Mouse (Mus musculus) intestine, postnatal 0 days (tissue): ENCODE results near the gene Ccm2. TPM values are rescaled to one million over a fixed set of nuclear protein-coding genes. Genes with fewer than 3 reads are reported as not detected.
A peak's percentile ranks its signal among the peaks of the same experiment; 100 is the strongest.

Experiments
- ATAC-seq: fragments of 200-750 bp; cut with Nextera tagmentation; 2 replicates; pipeline ENCODE4 v1.8.0; 2017; ENCODE audit warnings: mild to moderate bottlenecking, moderate TSS enrichment, moderate library complexity
- H3K27ac ChIP-seq: fragments of 300-500 bp; sonication (generic); 2 replicates; pipeline ENCODE4 v1.5.1; 2014; ENCODE audit warnings: mild to moderate bottlenecking, low read depth, low read length, moderate library complexity
- H3K27me3 ChIP-seq: fragments of 300-500 bp; sonication (generic); replicated peaks from 2 replicates; pipeline ENCODE4 v1.6.1; 2014; ENCODE audit warnings: low read length, mixed read lengths; ENCODE audit not compliant: control insufficient read depth, insufficient read depth
- H3K36me3 ChIP-seq: fragments of 300-500 bp; sonication (generic); 2 replicates; pipeline ENCODE4 v1.6.1; 2014; ENCODE audit warnings: mild to moderate bottlenecking, moderate library complexity; ENCODE audit not compliant: control insufficient read depth, insufficient read depth
- H3K4me1 ChIP-seq: fragments of 300-500 bp; sonication (generic); replicated peaks from 2 replicates; pipeline ENCODE4 v1.6.1; 2014; ENCODE audit warnings: antibody characterized with exemption, low read length, mixed read lengths; ENCODE audit not compliant: control insufficient read depth, insufficient read depth
- H3K4me2 ChIP-seq: fragments of 300-500 bp; sonication (generic); replicated peaks from 2 replicates; pipeline ENCODE4 v1.6.1; 2014; ENCODE audit warnings: low read depth, mild to moderate bottlenecking, moderate library complexity
- H3K4me3 ChIP-seq: fragments of 300-500 bp; sonication (generic); 2 replicates; pipeline ENCODE4 v1.5.1; 2014; ENCODE audit warnings: low read depth, low read length
- H3K9ac ChIP-seq: fragments of 300-500 bp; sonication (generic); 2 replicates; pipeline ENCODE4 v1.6.1; 2014; ENCODE audit warnings: mild to moderate bottlenecking, low read depth, low read length
- H3K9me3 ChIP-seq: fragments of 300-500 bp; sonication (generic); 2 replicates; pipeline ENCODE4 v1.6.1; 2016; ENCODE audit warnings: mixed run types; ENCODE audit not compliant: control insufficient read depth
- CTCF ChIP-seq: sonication (generic); IDR thresholded peaks from 2 replicates; pipeline ENCODE4 v1.5.1; 2016; ENCODE audit warnings: low read depth, mild to moderate bottlenecking, control low read depth, antibody characterized with exemption, moderate library complexity
- WGBS: fragments of 180-500 bp; shearing (Covaris S2); extraction: QIAGEN DNeasy Blood & Tissue Kit; methylation state at CpG from one replicate; pipeline ENCODE4 v1.1.7; 2014; 5-methylcytosine and 5-hydroxymethylcytosine counted together
- polyA plus RNA-seq: library from polyadenylated mRNA; unstranded; fragments of >200 nt; fragmentation: Nextera tagmentation; extraction: Ambion mirVana; gene quantifications from 2 replicates; pipeline ENCODE4 v1.2.1, GENCODE M21; 2015

Ccm2 gene
- 37.2 and 39.6 TPM in 2 replicates for polyA plus RNA-seq

DNA sequence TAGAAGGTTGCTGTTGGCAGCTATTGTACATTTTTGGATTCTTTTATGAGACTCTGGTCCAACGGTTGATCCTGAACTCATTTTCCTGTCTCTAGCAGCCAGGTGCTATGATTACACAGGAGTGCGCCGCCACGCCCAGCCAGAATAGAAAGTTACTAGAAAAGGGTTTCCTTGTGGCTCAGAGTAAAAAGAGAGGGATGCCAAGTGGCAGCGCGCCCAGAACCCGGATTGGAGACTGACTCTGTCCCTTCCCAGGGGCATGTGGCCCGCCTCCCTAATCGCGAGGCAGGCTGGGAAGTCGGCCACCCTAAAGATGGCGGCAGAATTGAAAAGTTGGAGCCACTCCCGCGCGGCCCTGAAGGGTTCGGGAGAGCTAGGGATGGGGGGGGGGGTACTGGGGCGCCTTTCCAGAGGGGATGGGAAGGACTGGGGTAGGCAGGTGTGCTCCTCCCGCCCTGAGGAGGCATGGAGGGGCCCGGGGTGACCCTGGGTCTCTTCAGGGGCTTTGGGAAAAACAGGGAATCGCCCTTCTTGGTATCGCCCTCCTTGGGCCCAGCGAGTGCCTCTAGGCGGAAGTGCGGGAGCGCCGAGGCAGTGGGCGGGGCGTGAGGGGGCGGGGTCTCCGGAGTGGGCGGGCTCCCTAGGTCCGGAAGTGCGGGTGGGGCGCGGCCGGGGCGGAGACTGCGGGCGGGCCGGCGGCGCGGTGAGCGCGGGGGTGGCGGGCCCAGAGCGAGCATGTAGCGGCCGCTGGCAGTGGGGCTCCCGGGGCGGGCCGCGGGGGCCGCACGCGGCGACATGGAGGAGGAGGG, at the start of gene Ccm2:
Gene Ccm2, plus strand, starts transcription at position 683 of the 809 bp plus-strand sequence.
- H3K27me3 ChIP-seq: no peaks in the 10 kb centered on the region
- H3K9ac ChIP-seq: peak within 1 kb of the TSS; percentile 90
- peak within 1 kb of the TSS; percentile 72 for H3K4me3 ChIP-seq
- H3K36me3 ChIP-seq: no peaks in the 10 kb centered on the region
- H3K9me3 ChIP-seq: no peaks in the 10 kb centered on the region
- peak; percentile 97 for ATAC-seq
- WGBS: 1% methylated on average over 44 of the region's 57 CpGs
- TF ChIP-seq CTCF: no peak
- peak within 1 kb of the TSS; percentile 99 for H3K27ac ChIP-seq
- peak within 1 kb of the TSS; percentile 78 for H3K4me2 ChIP-seq
- no peaks in the 10 kb centered on the region for H3K4me1 ChIP-seq

DNA sequence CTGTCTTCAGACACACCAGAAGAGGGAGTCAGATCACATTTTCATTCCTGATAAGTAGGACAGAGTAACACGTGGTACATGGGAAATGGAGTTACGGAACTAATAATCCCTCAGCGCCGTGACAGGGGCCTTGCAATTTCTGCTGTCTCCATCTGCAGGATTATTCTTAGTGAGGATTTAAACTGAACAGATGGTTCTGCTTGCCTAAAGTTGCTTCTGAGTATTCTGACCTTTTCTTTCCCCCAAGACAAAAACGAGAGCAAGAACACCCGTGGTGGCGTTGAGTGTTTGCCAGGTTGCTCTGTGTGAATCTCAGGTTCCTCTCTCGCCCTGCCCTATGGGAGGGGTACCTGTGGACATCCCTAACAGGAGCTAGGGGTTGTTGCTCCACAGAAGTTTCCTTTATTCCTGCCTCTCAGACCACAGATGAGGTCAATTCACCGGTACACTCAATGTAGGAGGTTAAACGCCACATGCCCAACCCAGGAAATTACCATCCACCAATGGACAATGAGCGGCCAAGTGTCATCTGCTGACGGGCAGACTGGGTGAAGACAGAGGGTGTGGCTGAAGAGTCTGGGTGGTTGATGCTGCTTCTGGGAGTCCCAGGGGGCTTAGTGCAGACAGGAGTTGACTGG, 49.3 kb upstream of the Ccm2 start:
- no peak for TF ChIP-seq CTCF
- H3K36me3 ChIP-seq: no peaks in the 10 kb centered on the region
- H3K9me3 ChIP-seq: no peaks in the 10 kb centered on the region
- H3K9ac ChIP-seq: no peak overlapping the region
- no peak for ATAC-seq
- WGBS: 74% methylated on average over 12 of the region's 12 CpGs
- no peak overlapping the region for H3K4me2 ChIP-seq
- H3K27ac ChIP-seq: no peak overlapping the region
- H3K4me1 ChIP-seq: no peaks in the 10 kb centered on the region
- H3K4me3 ChIP-seq: no peak overlapping the region
- no peaks in the 10 kb centered on the region for H3K27me3 ChIP-seq

DNA sequence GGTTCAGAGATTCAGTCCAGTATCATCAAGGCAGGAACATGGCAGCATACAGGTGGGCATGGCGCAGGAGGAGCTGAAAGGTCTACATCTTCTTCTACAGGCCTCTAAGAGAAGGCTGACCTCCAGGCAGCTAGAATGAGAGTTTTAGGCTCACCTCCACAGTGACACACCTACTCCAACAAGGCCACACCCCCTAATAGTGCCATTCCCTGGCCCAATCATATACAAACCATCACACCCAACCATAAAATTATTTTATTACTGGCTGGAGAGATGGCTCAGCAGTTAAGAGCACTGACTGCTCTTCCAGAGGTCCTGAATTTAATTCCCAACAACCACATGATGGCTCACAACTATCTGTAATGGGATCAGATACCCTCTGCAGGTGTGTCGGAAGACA, 44.2 kb upstream of the Ccm2 start:
- TF ChIP-seq CTCF: no peak
- Histone ChIP-seq H3K9me3 (no peaks in the 10 kb centered on the region), H3K9ac (no peak overlapping the region), H3K36me3 (no peaks in the 10 kb centered on the region), H3K27ac (no peak overlapping the region), H3K27me3 (no peaks in the 10 kb centered on the region), H3K4me3 (no peak overlapping the region), H3K4me2 (no peak overlapping the region), H3K4me1 (0 out of 2 replicates have a peak, but pooled peaks cover 5% of the 10 kb centered on the region)
- WGBS: 70% methylated on average over 2 of the region's 2 CpGs
- no peak for ATAC-seq

DNA sequence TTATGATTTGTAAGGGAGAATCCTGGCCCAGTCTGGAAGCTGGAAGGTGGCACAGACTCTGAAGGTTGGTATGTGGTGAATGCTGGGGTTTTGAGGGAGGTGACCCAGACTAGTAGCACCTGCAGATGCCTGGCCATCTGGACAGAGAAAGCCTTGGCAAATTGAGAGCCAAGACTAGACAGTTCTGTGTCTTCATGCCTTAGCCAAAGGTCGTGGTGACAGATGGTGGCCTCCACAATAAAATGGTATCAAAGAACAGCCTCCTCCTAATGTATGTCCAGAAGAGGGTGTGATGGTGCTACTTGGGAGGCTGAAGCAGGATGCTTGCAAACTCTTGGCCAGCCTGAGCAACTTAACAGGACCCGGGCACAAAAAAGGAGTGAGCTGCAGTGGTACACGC, 42.5 kb upstream of the Ccm2 start:
- 0 out of 2 replicates have a peak, but pooled peaks cover 5% of the 10 kb centered on the region for H3K4me1 ChIP-seq
- no peaks in the 10 kb centered on the region for H3K27me3 ChIP-seq
- no peaks in the 10 kb centered on the region for H3K36me3 ChIP-seq
- no peak overlapping the region for H3K9ac ChIP-seq
- peak; percentile 28 for ATAC-seq
- H3K9me3 ChIP-seq: no peaks in the 10 kb centered on the region
- 51% methylated on average over 3 of the region's 3 CpGs for WGBS
- peak overlapping the region; percentile 54 for H3K27ac ChIP-seq
- TF ChIP-seq CTCF: no peak
- no peak overlapping the region for H3K4me3 ChIP-seq
- H3K4me2 ChIP-seq: peak overlapping the region; percentile 18; the same call in 1 of the 2 replicates

DNA sequence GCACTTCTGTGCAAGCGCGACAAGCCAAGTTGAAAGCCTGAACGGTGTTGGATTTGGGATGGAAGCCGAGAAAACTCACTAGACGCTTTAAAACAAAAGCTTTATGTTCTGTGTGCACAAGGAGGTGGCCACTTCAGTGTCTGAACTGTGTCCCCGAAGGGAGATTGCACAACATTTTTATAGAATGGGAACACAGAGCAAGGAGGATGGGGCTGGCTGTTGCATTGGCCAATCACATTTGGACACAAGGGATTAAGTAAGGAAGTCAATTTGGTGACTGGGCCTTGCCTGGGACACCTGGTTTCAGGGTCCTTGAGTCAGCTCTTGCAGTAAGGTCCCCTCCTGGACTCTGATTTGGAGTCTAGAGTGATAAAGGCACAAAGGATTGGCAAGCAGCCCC, 42.0 kb upstream of the Ccm2 start:
- H3K4me3 ChIP-seq: no peak overlapping the region
- no peak for TF ChIP-seq CTCF
- H3K27me3 ChIP-seq: no peaks in the 10 kb centered on the region
- H3K4me1 ChIP-seq: 0 out of 2 replicates have a peak, but pooled peaks cover 5% of the 10 kb centered on the region
- 35% methylated on average over 6 of the region's 6 CpGs for WGBS
- no peak overlapping the region for H3K9ac ChIP-seq
- peak; percentile 90 for ATAC-seq
- no peaks in the 10 kb centered on the region for H3K36me3 ChIP-seq
- H3K9me3 ChIP-seq: no peaks in the 10 kb centered on the region
- H3K27ac ChIP-seq: peak overlapping the region; percentile 54
- peak overlapping the region; percentile 18; the same call in 1 of the 2 replicates for H3K4me2 ChIP-seq

DNA sequence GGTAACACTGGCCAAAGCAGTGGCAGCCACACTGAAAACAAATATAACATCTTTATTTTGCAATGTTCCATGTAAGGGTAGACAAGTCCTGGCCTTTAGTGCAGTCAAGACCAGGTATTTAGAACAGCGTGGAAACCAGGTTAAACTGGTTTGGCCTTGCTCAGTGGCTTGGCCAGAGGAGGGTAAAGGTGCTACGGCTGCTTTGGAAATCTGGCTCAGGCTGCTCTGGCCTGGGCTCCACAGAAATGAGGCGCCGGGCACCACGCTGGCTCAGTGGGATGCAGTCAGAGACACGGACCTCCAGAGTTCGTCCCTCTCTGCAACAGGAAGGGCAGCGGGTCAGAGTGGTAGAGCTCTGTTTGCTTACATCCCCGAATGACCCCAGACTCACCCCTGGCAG, 40.2 kb upstream of the Ccm2 start:
- Histone ChIP-seq H3K4me2 (no peak overlapping the region), H3K9me3 (no peaks in the 10 kb centered on the region), H3K27ac (no peak overlapping the region), H3K4me1 (0 out of 2 replicates have a peak, but pooled peaks cover 5% of the 10 kb centered on the region), H3K36me3 (no peaks in the 10 kb centered on the region), H3K9ac (no peak overlapping the region), H3K27me3 (no peaks in the 10 kb centered on the region), H3K4me3 (no peak overlapping the region)
- TF ChIP-seq CTCF: no peak
- WGBS: 74% methylated on average over 9 of the region's 9 CpGs
- no peak for ATAC-seq
